Mouse (Mus musculus) olfactory bulb, adult 2 months (tissue): ENCODE results near the gene Rbms1.

Source experiments
- CTCF ChIP-seq: fragments of 200-500 bp; IDR thresholded peaks from 2 replicates; pipeline ENCODE4 v1.5.1; 2012; ENCODE audit warnings: low read depth, mild to moderate bottlenecking, low read length, moderate library complexity; ENCODE audit not compliant: insufficient read depth
- POLR2A ChIP-seq: fragments of 200-500 bp; IDR thresholded peaks from 2 replicates; pipeline ENCODE4 v1.6.1; 2012; ENCODE audit warnings: mild to moderate bottlenecking, low read depth, low read length, moderate library complexity; ENCODE audit not compliant: insufficient read depth

DNA sequence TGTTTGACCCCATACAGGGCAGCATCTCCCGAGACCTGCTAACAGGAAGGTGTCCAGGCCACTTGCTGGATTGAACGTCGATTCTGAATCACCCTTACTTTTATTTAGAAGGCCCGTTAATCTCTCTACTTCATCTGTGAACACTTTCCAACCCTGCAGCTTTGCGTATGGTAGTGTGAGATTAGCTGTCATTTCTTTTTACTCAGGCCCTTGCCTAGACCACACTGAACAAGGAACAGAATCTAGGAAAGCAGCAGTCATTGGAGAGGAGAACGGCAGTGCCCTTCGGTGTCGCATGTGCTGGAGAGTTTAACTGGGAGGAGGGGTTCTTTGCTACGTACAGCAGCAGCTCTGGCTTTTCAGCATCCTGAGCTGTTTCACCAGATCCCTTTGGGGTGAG, 167.1 kb downstream of the Rbms1 start:
- TF ChIP-seq POLR2A: no peak
- TF ChIP-seq CTCF: no peak
